Mouse (Mus musculus): ENCODE results near the gene Gm21969.

DNA sequence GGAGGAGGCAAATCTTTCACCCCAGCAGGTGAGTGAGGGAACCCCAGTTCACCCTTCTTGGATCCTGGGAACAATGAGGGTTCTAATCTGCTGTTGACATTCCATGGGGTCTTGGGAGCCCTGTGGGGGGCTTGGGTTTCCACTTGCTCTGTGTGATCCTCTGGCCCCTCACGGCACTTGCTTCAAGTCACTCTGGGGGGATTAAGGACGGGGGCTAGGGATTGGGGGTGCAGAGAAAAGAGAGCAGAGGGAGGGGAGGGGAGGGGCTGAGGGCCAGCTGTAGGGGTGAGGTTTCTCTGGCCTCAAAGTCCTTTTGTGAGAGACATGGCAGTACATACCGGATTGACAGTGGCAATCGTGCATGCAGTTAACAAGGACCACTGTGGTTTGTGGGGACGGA, 90.3 kb downstream of the Gm21969 start:
- TF ChIP-seq CTCF (conservative IDR thresholded peaks at IDR 0.05; ENCODE audit: low read length) (no peak), NANOG (IDR thresholded peaks at IDR 0.05; ENCODE audit: borderline replicate concordance, low read length) (no peak)

Data from E14TG2a.4 (cell line).